Mouse (Mus musculus) fibroblast of lung, adult 2 months (primary cell): Measurements from ENCODE around the gene Wfdc15a.
A peak's percentile ranks its signal among the peaks of the same experiment; 100 is the strongest.

Experiments
- DNase-seq: peaks from one replicate; pipeline ENCODE4 v3.0.0-alpha.2; 2011; ENCODE audit warnings: low read depth

Gene Wfdc15a

DNA sequence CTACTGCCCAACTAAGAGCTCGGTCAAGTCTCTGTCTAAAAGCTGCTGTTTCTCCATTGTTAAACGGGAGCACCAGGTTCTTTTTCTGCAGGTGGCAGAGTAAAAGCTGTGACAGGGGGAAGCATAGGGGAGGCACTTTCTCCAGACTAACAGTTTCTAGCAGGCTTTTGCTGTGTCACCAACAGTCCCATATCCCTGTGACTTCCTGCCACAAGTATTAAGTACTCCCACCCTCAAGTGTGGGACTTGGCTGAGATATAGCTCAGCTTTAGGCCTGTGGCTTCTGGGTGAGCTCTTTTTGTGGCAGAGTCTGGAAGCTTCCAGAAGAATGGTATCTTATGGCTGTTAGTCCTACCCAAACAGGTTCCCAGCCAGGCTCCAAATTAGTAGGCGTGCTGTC lies 24.1 kb downstream of the Wfdc15a start:
- DNase-seq, result no peak

- DNase-seq, result no peak
Observed at GRCm38 (mm10) chr2:164174649-164175395, 25.1 kb downstream of the Wfdc15a start.

GRCm38 (mm10) chr2:164173394-164173793 lies 26.5 kb downstream of the Wfdc15a start:
- DNase-seq, result no peak

- DNase-seq, result no peak
Observed at GRCm38 (mm10) chr2:164170902-164171301, 29.0 kb downstream of the Wfdc15a start, which contains the start of gene Kcns1. Kcns1 (minus strand) TSS chr2:164171113.

- DNase-seq, result no peak
Observed at GRCm38 (mm10) chr2:164170326-164170725, 29.6 kb downstream of the Wfdc15a start.

- DNase-seq, result no peak
Observed at GRCm38 (mm10) chr2:164168571-164168946, 31.4 kb downstream of the Wfdc15a start.

DNA sequence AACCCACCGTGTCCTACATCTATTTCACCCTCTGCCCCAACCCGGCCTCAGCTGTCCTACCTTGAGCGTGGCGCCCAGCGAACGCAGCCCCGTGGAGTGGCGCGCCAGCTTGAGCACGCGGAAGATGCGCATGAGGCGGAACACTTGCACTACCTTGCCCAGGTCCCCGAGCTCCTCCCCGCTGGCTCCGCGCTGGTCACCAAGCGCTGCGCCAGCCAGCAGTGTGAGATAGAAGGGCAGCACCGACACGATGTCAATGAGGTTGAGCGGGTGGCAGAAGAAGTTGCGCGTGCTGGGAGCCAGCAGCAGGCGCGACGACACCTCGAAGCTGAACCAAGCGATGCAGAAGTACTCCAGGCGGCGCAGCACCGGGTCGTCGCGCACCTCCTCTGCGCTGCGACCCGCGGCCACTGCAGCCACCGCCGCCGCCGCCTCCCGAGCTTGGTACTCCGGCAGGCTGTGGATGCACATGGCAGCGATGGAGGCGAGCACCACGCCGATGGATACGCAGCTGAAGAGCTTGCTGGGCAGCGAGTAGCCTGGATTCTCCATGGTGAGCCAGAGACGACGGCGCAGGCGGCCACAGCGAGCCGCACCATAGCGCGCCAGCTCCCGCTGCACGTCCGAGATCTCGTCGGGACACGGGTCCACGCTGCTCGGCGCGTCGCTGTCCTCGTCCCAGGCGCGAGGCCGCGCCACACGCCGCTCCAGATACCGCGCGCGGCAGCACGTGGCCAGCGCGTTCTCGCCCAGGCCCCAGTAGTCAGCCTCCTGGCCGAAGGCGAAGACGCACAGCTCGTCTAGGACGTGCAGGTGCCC lies 32.0 kb downstream of the Wfdc15a start:
- DNase-seq, result no peak

DNA sequence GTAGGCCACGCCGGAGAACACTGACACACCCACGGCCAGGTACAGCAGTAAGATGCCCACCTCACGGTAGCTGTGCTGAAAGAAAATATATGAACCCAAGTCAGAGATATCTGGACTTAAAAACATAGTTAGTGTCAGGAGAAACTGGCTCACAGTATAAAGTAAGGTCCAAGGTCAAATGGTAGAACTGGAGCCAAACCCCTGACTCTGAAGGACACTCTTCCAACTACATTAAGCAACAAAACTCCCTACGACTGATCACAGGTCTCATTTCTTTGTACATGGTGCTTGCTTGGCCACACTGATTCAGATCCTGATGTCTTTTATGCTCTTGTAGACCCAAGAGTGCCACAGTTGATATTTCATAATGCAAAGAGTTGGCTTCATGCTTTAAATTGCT lies 35.0 kb downstream of the Wfdc15a start:
- no peak for DNase-seq

- DNase-seq, result no peak
Observed at GRCm38 (mm10) chr2:164161515-164162055, 38.3 kb downstream of the Wfdc15a start.

GRCm38 (mm10) chr2:164158838-164159237 lies 41.1 kb downstream of the Wfdc15a start:
- DNase-seq, result peak; percentile 94

DNA sequence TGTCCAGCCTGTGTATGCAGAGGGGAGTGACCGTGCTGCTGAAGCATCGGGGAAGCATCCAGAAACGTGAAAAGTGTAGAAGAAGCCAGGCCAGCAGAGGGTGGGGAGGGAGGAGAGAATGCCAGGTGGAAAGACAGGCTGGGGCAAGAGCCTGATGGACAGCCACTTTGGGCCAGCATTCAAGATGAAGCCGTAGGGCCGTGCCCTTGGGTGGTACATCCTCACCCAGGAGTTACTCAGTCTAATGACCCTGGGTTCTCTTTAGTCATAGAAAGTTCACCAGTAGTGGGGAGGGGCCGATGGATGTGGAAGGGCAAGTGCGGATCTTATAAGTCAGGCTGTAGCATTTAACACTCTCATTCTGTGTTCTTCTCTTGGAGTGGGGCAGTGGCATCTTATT lies 43.8 kb downstream of the Wfdc15a start:
- no peak for DNase-seq

GRCm38 (mm10) chr2:164154007-164154406 lies 45.9 kb downstream of the Wfdc15a start:
- no peak for DNase-seq

GRCm38 (mm10) chr2:164152341-164152740 lies 47.6 kb downstream of the Wfdc15a start:
- DNase-seq, result no peak

DNA sequence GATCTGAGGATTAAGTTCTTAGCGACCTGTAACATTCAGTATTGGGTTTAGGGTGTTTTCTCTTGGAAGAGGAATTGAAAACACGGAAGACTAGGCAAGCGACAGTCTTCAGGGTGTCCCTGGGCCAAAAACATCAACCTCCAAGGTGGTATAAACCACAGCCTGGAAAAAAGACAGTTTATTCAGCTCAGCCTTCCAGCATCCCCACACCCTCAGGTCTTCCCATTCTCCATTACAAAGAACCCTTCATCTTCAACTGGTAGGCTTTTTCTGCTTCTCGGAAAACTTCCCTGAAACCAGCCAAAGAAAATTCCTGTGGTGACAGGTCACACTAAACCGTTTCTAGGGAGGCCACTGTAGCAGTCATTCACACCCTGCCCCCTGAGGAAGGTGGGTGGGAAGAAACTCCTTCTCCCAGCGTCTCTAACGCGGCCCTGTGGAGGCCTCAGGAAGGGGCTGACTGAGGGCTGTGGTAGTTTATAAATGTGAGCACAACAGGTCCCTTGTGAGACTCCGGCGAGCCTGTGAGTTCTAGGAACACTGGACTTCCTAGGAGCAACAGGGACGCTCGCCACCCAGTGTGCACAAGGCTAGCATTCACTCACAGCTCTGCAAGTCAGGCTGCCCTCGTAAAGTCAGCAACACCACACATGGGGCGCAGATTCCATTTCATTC lies 49.7 kb downstream of the Wfdc15a start:
- peak; percentile 96 for DNase-seq
